Mouse (Mus musculus): ENCODE measurements around the gene Gm20823.
"Not testable (repeated sequence)": the region's sequence is repeated elsewhere in the genome, so short reads cannot be mapped to it uniquely, and the experiment has no call there.

Gm20823 gene

DNA sequence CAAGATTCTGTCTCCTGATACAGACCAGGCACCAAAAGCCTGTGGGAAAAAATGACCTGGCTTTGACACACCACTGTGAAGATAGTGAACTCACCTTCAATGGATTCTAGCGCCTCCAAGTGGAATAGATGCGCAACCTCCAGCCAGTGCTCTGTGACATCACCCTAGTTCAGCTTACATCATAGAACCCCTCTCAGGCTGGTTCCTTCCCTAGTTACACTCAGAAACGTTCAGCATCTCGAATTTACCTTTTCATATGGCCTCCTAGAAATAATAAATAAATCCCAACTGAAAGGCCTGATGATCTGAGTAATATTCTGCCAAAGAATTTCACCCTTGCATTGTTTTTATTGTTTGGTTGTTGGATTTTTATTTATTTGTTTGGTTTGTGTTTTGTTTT, at the start of gene Gm20823:
Gene Gm20823 (minus strand): TSS at position 101 of the 400 bp plus-strand sequence.
- DNase-seq (ENCODE audit: low read depth), result not testable (repeated sequence)
